ENCODE assay signal across 18 mouse cellular contexts in genomic region chr14:73687726-73688125, GRCm38 (mm10). TPM values are rescaled to one million over a fixed set of nuclear protein-coding genes. Genes with fewer than 3 reads are reported as not detected.
DNase-seq lines count a peak whose midpoint lies in the region; ATAC-seq lines count a peak whose summit lies in the region.
"Had no signal": no experiment of that assay in that cellular context is flagged by ENCODE, and none has a peak within 500 bp of the region (broad histone marks: within the 10 kb centered on the region; RNA-seq: fewer than 3 reads in every experiment).

No protein-coding gene starts in this region.

- peaks cover 15% of the 10 kb centered on the region; the same call in 1 of the 2 replicates for H3K9me3 ChIP-seq in embryonic facial prominence, embryonic 14.5 days (ENCODE audit: control insufficient read depth, low read length)
- peaks cover 7% of the 10 kb centered on the region; the same call in 1 of the 2 replicates for H3K9me3 ChIP-seq in embryonic facial prominence, embryonic 10.5 days

- peak; percentile 64 for DNase-seq in embryonic facial prominence, embryonic 14.5 days (ENCODE audit: low spot score)
- DNase-seq in embryonic facial prominence, embryonic 10.5 days (ENCODE audit: low spot score), result no peak
- peak; percentile 11 for DNase-seq in layer of hippocampus, adult 9-11 months
- no peak for DNase-seq in layer of hippocampus, postnatal 10 days (ENCODE audit: low spot score in 2 of 2)
- DNase-seq in A20 (ENCODE audit: low read depth, low spot score), result peak; percentile 7
- DNase-seq in thymus, postnatal 0 days (ENCODE audit: low spot score), result no peak
- DNase-seq in embryo, embryonic 10 days (ENCODE audit: low spot score), result no peak
- DNase-seq: cerebellum, adult 8-10 months; spleen, adult 18-20 months had no signal

- WGBS in embryonic facial prominence, embryonic 14.5 days, result 30% methylated on average over 4 of the region's 4 CpGs
- 84% methylated on average over 4 of the region's 4 CpGs for WGBS in embryonic facial prominence, embryonic 10.5 days

- peaks cover 5% of the 10 kb centered on the region; the same call in 1 of the 2 replicates for H3K4me1 ChIP-seq in embryonic facial prominence, embryonic 14.5 days (ENCODE audit: control insufficient read depth, insufficient read depth, low read length)
- no peaks in the 10 kb centered on the region for H3K4me1 ChIP-seq in embryonic facial prominence, embryonic 10.5 days
- H3K4me1 ChIP-seq: forebrain, embryonic 12.5 days had no signal

- H3K27ac ChIP-seq in embryonic facial prominence, embryonic 14.5 days (replicated peaks; ENCODE audit: low read depth, low read length), result no peak overlapping the region
- no peak overlapping the region for H3K27ac ChIP-seq in embryonic facial prominence, embryonic 10.5 days (replicated peaks)
- H3K27ac ChIP-seq: forebrain, embryonic 12.5 days; stomach, postnatal 0 days had no signal

- H3K4me2 ChIP-seq in embryonic facial prominence, embryonic 14.5 days (ENCODE audit: low read depth, low read length), result no peak overlapping the region
- H3K4me2 ChIP-seq: forebrain, embryonic 12.5 days had no signal

- no peaks in the 10 kb centered on the region for H3K36me3 ChIP-seq in embryonic facial prominence, embryonic 14.5 days (ENCODE audit: control insufficient read depth, insufficient read depth, low read length)
- no peaks in the 10 kb centered on the region for H3K36me3 ChIP-seq in embryonic facial prominence, embryonic 10.5 days (replicated peaks)
- H3K36me3 ChIP-seq: forebrain, embryonic 12.5 days had no signal

- no peak overlapping the region for H3K9ac ChIP-seq in embryonic facial prominence, embryonic 14.5 days (ENCODE audit: low read depth, low read length)
- H3K9ac ChIP-seq: forebrain, embryonic 12.5 days had no signal

- ATAC-seq in embryonic facial prominence, embryonic 14.5 days (ENCODE audit: low read depth), result 0 out of 2 replicates have a peak, but pooled peaks have one; percentile 50
- ATAC-seq in hematopoietic stem cell, adult 5-6 weeks (replicated peaks in 1 of 2; ENCODE audit: insufficient read depth in 1 of 2, low FRiP score in 2 of 2, low TSS enrichment in 1 of 2, low read depth in 1 of 2, poor library complexity in 2 of 2, severe bottlenecking in 2 of 2), result peak; percentile 46 to 58; a peak in 3 of 4 replicates

- H3K4me3 ChIP-seq in embryonic facial prominence, embryonic 14.5 days (ENCODE audit: low read depth, low read length), result no peak overlapping the region
- H3K4me3 ChIP-seq in embryonic facial prominence, embryonic 10.5 days, result no peak overlapping the region
- H3K4me3 ChIP-seq: forebrain, embryonic 12.5 days; megakaryocyte, embryonic 14.5 days had no signal

- H3K27me3 ChIP-seq in embryonic facial prominence, embryonic 14.5 days (replicated peaks; ENCODE audit: control insufficient read depth, insufficient read depth, low read length), result no peaks in the 10 kb centered on the region
- no peaks in the 10 kb centered on the region for H3K27me3 ChIP-seq in embryonic facial prominence, embryonic 10.5 days (replicated peaks; ENCODE audit: low read depth, poor library complexity, severe bottlenecking)
- H3K27me3 ChIP-seq: forebrain, embryonic 12.5 days; megakaryocyte, embryonic 14.5 days had no signal

RNA-seq across cellular contexts. Expression of gene Gm21750, which starts 26.7 kb away (rescaled TPM):
- not detected in 2 replicates for polyA plus RNA-seq in embryonic facial prominence, embryonic 14.5 days (2014; fragmentation: Nextera tagmentation; extraction: Ambion mirVana)
- polyA plus RNA-seq in embryonic facial prominence, embryonic 10.5 days (2016; fragmentation: Nextera tagmentation; extraction: Ambion mirVana), result not detected in 2 replicates
- total RNA-seq in layer of hippocampus, postnatal 10 days (2021), result not detected
- total RNA-seq in hematopoietic stem cell, adult 5-6 weeks (2017), result not detected in 2 replicates
- polyA plus RNA-seq in thymus, postnatal 0 days (2015; fragmentation: Nextera tagmentation; extraction: Ambion mirVana), result not detected in 2 replicates
- total RNA-seq: ES-E14; granulocyte monocyte progenitor cell, adult 5-6 weeks had no signal
- polyA plus RNA-seq: forebrain, embryonic 12.5 days; heart, embryonic 16.5 days; kidney, embryonic 16.5 days; liver, embryonic 16.5 days; stomach, postnatal 0 days had no signal

Comparison
In these comparisons a context has a peak if more than half of its experiments do, and no peak if none do; other contexts are left out.
1. DNase-seq: peak in embryonic facial prominence, embryonic 14.5 days (single experiment), layer of hippocampus, adult 9-11 months (single experiment) and A20 (single experiment); none in embryonic facial prominence, embryonic 10.5 days (single experiment), layer of hippocampus, postnatal 10 days (0 of 2), thymus, postnatal 0 days (single experiment) and embryo, embryonic 10 days (single experiment).